Mouse (Mus musculus): ENCODE results near the gene Gak.
"Not testable (repeated sequence)": the region's sequence is repeated elsewhere in the genome, so short reads cannot be mapped to it uniquely, and the experiment has no call there.

Gene Gak

GRCm38 (mm10) chr5:108655891-108656650 is 26.5 kb upstream of the Gak start:
- DNase-seq (ENCODE audit: extremely low spot score, low read depth, low spot score): no peak

GRCm38 (mm10) chr5:108655381-108655780 is 25.8 kb upstream of the Gak start:
- DNase-seq (ENCODE audit: extremely low spot score, low read depth, low spot score): no peak

GRCm38 (mm10) chr5:108654444-108654990 is 25.0 kb upstream of the Gak start:
- no peak for DNase-seq (ENCODE audit: extremely low spot score, low read depth, low spot score)

GRCm38 (mm10) chr5:108653341-108653740 is 23.8 kb upstream of the Gak start:
- no peak for DNase-seq (ENCODE audit: extremely low spot score, low read depth, low spot score)

GRCm38 (mm10) chr5:108651823-108652222 is 22.3 kb upstream of the Gak start:
- DNase-seq (ENCODE audit: extremely low spot score, low read depth, low spot score): no peak

- DNase-seq (ENCODE audit: extremely low spot score, low read depth, low spot score): no peak
Observed at GRCm38 (mm10) chr5:108651136-108651720, 21.7 kb upstream of the Gak start.

DNA sequence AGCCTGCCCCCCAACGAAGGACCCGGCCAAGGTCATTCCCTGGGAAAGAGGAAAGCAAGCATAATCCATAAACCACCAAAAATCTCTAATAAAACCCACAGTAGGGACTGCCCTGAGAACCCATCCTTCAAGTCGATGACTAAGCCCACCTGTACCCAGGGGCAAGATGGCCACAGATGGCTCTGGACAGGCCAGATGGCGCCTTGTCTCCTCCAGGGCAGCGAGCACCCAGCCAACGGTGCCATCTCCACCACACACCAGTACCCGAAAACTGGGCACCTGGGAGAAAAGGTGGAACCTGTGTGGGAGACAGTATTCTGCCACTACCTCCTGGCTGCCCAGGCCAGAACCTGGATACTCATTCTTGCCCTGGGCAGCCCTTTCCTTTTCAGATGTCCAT is 20.8 kb upstream of the Gak start:
- no peak for DNase-seq (ENCODE audit: extremely low spot score, low read depth, low spot score)

GRCm38 (mm10) chr5:108648937-108649576 is 19.5 kb upstream of the Gak start:
- DNase-seq (ENCODE audit: extremely low spot score, low read depth, low spot score): no peak

DNA sequence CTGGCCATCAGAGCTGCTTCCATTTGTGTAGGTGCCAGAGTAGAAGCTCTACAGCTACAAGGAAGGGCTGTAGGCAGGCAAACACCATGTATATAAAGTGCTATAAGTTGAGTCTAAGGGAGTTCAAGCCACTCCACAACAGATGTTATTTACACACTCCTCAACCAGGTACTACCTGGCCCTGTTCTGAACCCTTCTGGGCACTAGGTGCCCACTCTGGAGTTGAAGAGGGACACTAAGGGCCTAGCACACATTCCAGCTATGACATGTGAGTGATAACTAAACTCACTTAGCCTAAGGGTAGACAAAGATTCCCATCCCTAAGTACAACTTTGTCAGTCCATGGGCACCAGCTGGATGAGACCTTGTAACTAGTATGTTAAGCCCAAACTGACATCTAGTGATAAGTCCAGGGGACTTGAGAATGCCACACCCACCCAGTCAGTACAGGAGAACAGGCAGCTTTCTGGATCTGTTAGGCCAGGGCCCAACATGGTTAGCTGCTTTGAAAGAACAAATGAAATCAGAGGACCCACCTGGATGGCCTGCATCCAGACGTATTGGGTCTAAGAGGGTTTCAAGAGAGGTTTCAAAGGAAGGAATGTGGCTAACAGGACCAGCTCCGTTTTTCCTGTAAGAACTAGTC is 18.4 kb upstream of the Gak start:
- no peak for DNase-seq (ENCODE audit: extremely low spot score, low read depth, low spot score)

- DNase-seq (ENCODE audit: extremely low spot score, low read depth, low spot score): no peak
Observed at GRCm38 (mm10) chr5:108647311-108647710, 17.8 kb upstream of the Gak start.

- DNase-seq (ENCODE audit: extremely low spot score, low read depth, low spot score): no peak
Observed at GRCm38 (mm10) chr5:108646343-108646660, 16.7 kb upstream of the Gak start.

GRCm38 (mm10) chr5:108645651-108646342 is 16.2 kb upstream of the Gak start:
- DNase-seq (ENCODE audit: extremely low spot score, low read depth, low spot score): no peak

DNA sequence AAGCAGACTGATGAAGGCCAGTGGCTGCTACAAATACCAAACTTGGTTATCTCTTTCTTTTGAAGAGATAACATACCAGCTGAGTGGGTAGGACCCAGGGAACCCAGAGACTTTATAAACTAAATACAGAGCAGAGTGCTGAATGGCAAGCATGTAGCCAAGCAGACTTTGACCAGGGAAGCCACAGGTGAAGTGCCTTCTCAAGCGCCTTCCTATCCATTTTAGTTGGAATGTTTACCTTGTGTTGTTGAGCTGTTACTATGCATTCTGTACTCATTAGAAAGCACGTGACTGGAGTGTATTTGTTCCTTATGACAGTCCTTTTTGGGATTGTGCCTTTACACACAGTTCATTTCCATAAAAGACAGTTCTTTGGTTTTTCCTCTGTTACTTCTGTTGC is 14.1 kb upstream of the Gak start:
- DNase-seq (ENCODE audit: extremely low spot score, low read depth, low spot score): no peak

- DNase-seq (ENCODE audit: extremely low spot score, low read depth, low spot score): no peak
Observed at GRCm38 (mm10) chr5:108636172-108636571, 6.6 kb upstream of the Gak start.

- not testable (repeated sequence) for DNase-seq (ENCODE audit: extremely low spot score, low read depth, low spot score)
Observed at GRCm38 (mm10) chr5:108634088-108634487, 4.5 kb upstream of the Gak start.

GRCm38 (mm10) chr5:108633676-108634075 is 4.1 kb upstream of the Gak start:
- no peak for DNase-seq (ENCODE audit: extremely low spot score, low read depth, low spot score)

DNA sequence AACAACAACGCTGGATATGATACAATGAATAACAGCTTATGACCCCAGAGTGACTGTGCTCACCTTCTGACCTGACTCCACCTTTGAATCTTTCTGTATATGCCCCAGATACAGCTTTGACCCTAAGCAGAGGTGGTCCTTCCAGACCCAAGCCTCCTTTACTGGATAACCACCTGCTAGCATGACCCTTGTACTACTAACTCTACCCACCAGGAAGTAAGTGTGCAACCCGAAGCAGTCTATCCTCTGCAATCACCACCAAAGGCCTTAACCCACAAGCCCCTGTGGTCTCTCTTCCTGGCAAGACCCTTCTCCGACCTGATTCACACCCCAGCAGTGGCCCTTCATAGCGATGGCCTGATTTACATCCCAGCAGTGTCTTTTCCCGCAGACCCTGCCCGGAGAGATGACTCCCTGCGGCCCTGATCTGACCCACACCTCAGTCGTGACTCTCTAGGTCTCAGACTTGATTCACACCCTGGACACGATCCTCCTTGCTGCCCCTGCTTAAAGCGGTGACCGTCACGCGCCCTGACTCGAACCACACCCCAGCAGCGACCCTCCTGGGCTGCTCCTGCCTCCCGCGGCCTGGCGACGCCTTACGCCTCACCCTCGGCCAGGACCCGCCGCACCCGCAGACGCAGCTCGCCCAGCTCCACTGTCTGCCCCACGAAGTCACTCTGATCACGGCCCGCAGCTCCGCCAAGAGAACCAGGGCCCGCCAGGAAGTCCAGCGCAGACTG is 493 bp downstream of the Gak start:
- DNase-seq (ENCODE audit: extremely low spot score, low read depth, low spot score): no peak

- DNase-seq (ENCODE audit: extremely low spot score, low read depth, low spot score): no peak
Observed at GRCm38 (mm10) chr5:108626050-108626660, 3.4 kb downstream of the Gak start.

GRCm38 (mm10) chr5:108621870-108622269 is 7.7 kb downstream of the Gak start:
- no peak for DNase-seq (ENCODE audit: extremely low spot score, low read depth, low spot score)

DNA sequence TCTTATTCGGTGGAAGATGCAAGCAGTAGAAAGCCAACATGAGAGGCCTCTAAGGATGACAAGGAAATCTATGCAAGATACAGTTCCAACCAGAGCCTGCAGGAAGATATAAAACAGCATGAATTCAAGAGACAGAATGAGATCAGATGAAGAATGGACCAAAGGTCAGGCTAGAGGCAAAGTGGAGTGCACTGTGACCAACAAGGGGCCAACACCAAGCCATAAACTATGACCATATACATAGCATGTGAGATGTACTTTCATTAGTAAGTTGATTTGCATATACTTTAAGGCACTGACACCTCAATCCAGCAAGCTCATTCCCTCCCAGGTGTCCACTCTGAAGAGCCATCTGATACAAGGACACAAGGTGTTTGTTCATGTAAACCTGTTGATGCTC is 19.1 kb downstream of the Gak start:
- no peak for DNase-seq (ENCODE audit: extremely low spot score, low read depth, low spot score)

Data from hindlimb bud, embryonic 11.5 days (tissue).